Mouse (Mus musculus) mesoderm, embryonic 11.5 days (tissue): ENCODE results near the gene Pglyrp1.
A peak's percentile ranks its signal among the peaks of the same experiment; 100 is the strongest.

Source experiments
- DNase-seq: peaks from one replicate; pipeline ENCODE4 v3.0.0-alpha.2; 2012; ENCODE audit warnings: low read depth, low spot score

Gene Pglyrp1

DNA sequence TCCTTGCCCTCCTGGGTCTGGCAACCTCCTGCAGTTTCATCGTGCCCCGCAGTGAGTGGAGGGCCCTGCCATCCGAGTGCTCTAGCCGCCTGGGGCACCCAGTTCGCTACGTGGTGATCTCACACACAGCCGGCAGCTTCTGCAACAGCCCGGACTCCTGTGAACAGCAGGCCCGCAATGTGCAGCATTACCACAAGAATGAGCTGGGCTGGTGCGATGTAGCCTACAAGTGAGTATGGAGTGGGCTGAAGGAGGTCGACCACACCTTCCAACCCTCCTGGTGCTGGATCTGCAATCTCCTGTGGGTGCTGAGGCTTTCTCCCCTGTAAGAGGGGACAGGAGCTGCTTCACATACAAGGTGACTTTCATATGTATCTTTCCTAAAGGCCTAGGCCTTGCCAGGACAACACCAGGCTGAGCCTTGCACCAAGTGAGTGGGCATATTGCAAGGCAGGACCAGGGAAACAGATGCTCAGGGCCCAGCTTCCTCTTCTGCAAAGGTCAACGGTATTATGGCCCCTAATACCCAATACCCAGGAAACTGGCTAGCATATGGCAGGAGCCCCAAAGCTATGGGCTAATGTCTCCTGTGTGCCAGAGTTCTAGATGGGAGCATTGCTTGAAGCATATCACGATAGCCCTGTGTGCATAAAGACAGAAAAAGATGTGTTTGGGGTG, 13.8 kb downstream of the Pglyrp1 start:
- DNase-seq, result no peak

DNA sequence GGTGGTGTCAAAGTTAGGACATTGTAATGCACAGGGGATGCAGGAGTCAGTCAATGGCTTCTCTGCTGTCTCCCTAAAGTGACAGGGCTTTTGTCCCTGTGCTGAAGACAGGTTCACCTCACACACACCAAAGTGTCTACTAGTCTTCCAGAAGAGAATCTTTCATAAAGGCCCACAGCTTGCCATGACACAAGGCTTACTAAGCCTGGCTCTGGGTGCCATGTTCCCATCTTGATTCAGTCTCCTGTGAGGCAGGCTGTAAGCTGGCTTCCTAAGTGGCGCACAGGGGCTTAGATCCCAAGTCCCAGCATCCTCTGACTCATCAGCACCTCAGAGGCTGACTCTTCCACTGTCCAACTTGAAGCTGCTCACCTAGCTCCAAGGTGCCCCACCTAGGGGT, 15.8 kb downstream of the Pglyrp1 start:
- DNase-seq, result no peak

DNA sequence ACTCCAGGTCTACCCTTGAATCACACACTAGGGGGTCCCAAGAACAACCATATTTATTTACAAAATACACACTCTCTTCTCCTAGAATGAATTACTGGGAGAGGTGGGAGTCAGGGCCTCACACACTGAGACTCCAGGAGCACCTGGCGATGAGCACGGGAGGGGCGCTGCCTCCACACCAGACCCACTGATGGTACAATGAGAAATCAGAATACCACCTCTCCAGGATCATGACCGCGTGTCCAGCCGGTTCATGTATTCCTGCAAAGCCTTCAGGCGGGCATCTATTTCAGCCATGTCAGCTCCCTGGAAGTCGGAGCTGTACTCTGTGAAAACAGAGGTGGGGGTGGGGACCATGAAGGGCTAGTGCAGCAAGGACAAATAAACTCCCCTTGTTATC, 19.7 kb downstream of the Pglyrp1 start:
- no peak for DNase-seq

- DNase-seq, result peak; percentile 88
Measured at GRCm38 (mm10) chr7:18891872-18892599, 20.9 kb downstream of the Pglyrp1 start.

- no peak for DNase-seq
Measured at GRCm38 (mm10) chr7:18893009-18893408, 21.9 kb downstream of the Pglyrp1 start.

DNA sequence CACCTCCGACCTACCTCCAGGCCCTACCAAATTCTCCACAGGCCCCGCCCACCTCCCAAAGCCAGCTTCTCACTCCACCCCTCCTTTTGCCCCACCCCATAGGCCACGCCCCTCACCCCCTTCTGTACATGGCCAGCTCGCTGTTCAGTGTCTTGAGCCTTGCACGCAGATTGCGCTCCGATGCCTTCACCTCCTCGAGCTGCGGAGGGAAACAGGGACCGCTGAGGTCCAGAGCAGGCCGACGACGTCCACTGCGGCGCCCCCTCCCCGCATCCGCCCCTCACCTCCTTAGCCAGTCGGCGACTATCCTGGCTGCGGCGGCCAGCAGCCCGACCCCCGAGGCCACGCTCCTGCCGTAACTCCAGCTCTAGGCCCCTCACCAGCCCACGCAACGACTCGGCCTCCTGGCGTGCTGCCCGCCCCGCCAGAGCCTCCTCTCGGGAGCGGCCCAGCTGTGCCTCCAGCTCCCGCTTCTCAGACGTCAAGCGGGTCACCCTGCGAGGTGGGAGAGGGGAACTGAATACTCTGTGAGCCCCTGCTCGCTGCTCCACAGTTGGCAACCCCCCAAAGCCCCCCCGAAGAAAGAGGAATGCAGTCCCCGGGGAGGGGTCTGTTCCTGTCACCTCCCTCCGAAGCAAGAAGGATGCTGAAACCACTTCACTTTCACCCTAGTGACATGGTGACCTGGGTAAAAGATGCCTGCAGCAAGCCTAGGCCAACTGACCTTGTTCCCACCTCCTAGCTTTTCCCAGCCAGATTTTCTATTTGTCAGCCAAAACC, 22.7 kb downstream of the Pglyrp1 start:
- DNase-seq, result peak; percentile 66

GRCm38 (mm10) chr7:18896536-18896935, 25.4 kb downstream of the Pglyrp1 start:
- DNase-seq, result peak; percentile 43

DNA sequence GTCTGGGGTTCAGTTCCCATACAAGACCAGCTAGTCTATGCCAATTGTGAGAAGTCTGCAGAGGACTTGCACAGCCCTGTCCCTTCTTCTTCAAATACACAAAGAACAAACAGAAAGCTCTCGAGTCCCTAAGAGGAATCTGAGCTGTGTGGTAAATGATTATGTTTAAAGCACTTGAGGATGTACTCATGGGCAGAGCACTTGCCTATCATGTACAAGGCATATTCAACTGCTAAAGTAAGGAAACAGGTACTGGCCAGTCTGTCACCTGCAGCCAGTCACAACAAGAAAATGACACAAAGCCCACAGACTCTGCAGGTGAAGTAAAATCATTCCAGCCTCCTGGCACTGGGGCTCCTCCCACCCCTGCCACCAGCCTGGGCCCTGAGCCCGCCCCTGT, 29.4 kb downstream of the Pglyrp1 start:
- DNase-seq, result no peak

DNA sequence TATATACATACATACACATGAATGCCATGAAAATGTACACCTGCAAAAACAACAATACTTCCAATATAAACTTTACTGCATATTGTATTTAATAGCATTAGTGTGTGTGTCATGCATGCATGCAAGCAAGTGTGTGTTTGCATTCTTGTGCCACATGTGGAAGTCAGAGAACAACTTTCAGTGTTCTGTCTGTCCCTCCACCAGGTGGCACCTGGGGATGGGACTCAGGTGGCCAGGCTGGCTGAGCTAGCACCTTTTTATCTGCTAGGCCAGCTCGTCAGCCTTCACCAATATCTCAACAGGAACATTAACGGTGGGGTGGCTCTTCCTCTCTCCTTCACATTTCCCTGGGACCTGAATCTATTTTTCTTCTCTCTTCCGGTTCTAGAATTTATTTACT, 31.4 kb downstream of the Pglyrp1 start:
- DNase-seq, result no peak

GRCm38 (mm10) chr7:18904971-18905370, 33.8 kb downstream of the Pglyrp1 start:
- DNase-seq, result no peak

DNA sequence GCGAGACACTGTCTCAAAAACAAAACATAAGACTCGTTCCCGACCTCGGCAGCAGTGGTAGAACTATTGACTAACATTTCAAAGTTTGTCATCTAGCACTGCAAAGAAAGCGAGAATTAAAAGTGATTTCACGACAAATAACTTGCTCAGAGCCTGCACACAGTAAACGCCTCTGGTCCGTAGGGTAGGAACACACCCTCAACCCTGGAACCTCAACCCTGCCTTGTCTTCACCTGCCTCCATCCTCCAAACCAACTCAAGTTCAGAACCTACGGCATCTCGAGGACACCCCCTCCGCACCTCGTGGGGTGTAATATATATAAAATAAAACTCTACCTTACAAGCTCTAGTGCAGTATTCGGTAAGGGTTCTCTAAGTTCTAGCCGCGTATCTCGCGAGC, 38.7 kb downstream of the Pglyrp1 start:
- DNase-seq, result no peak

DNA sequence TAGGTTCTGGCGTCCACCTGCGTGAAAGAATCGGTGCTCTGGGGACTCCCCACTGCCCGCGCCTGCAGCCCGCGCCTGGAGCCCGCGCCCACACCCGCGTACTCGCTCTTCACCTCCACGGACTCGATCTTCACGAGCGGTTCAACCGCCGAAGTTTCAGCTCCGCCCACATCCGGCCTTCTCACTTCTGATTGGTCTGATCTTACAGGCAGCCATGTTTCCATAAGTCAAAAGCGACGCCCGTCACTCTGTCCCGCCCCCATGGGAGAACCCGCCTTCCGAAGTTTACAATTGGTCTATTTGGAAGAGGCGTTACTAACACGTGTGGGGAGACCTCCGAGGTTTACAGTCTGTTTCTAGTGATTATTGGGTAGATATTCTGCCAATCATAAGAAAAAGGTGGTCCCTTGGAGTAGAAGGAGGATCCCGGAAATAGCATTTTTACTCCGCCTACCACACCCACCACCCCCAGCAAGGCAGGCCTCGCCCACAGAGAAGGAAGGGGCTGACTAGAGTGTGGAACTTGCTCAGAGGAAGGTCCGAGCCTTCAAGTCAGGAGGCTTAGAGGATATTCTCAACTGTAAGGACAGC, 39.2 kb downstream of the Pglyrp1 start, which contains the start of gene Ccdc61:
Ccdc61 (minus strand) TSS at position 175 of the 591 bp plus-strand sequence.
- peak; percentile 98 for DNase-seq

GRCm38 (mm10) chr7:18916254-18916653, 45.1 kb downstream of the Pglyrp1 start:
- DNase-seq, result no peak

DNA sequence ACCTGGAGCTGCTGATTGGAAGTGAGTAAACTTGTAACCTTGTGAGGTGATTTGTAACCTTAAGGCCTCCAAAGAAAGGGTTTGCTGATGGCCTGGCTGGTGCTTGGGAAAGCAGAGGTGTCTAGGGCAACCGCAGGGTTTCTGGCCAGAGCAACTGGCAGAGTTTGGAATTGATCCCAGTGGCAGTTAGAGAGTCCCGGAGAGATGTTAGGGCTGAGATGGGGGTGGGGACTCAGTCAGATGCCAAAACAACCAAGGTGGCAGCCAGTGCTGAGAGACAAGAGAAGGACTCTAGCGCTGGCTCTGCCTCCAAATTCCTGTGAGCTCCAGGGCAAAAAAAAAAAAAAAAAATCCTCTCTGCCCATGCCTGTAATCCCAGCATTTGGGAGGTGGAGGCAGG, 46.8 kb downstream of the Pglyrp1 start:
- DNase-seq, result no peak

DNA sequence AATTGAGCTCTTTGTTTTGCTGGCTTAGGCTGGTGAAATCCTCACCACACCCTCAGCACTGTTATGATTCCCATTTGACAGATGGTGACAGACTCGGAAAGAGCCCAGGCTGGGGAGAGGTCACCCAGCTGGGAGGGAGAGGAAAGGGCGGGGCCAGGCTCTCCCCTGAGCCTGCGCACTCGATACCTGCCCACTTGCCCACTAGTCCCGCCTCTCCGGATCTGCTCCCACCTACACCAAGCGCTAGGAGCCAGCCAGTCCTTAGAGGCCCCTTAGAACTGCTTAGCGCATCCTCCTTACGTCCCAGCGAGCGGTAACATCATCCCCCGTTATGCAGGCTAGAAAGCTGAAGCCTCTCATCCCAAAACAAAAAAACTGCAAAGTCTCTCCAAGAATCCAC, 49.9 kb downstream of the Pglyrp1 start:
- peak; percentile 40 for DNase-seq

- peak; percentile 41 for DNase-seq
Measured at GRCm38 (mm10) chr7:18922807-18923206, 51.7 kb downstream of the Pglyrp1 start.

DNA sequence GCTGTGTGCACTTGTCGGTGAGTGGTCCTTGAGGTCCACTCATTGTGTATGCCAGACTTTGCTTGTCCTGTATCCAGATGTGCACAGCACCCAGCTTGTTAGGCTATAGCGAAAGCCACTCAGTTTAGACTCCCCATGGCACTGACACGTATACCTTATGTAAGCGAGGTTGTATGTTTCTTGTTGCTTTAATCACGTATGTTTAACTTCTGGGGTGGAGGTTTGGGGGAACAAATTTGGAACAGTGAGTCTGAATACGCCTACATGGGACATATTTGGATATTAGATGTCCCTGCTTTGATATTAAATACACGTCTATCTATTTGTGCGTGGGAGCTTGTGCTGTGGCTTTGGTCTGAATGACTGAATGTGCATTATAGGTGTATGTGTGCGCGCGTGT, 52.1 kb downstream of the Pglyrp1 start:
- no peak for DNase-seq

DNA sequence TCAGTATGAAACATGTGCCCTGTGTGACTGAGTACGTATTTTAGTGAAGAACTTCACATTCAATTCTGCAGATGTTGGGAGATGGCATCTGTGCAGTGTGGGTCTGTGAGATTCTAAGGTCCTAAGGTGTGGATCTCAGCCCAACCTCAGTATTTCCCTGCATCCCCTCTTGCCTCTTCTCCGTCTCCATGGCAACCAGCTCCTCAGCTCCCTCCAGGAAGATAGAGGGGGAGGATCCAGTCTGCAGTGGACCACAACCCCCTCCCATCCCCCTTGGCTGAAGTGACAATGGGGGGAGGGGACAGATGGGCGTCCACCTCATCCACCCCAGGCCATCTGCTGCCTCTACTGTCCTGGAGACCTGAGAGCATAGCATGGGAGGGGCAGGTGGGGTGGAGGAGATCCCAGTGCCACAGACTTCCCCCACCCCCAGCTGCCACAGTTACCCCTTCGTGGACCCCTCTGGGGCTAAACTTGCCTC, 52.6 kb downstream of the Pglyrp1 start:
- peak; percentile 67 for DNase-seq

DNA sequence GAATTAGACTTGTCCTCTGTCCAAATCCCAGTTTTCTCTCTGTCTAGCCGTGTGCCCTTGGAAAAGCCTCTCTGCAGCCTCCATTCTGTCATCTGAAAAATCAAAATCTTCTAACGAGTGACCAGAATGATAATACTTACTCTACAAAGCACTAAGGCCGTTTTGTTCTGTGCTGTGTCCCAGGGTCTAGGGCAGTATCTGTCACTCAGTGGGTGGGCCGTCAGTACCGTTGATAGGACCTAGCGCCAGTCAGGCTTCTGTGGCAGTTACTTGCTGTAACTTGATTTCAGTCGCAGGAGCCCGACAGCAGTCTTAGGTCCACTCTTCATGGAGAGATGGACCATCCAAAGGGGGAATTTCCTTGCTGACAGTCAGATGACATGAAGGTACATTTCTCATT, 53.2 kb downstream of the Pglyrp1 start:
- DNase-seq, result no peak

- peak; percentile 93 for DNase-seq
Measured at GRCm38 (mm10) chr7:18925162-18925938, 54.2 kb downstream of the Pglyrp1 start, which contains the start of gene Nova2. Nova2 (plus strand) TSS chr7:18925888.
